Mouse (Mus musculus) olfactory bulb, adult 2 months (tissue): ENCODE results near the gene Dnajc11. TPM values are rescaled to one million over a fixed set of nuclear protein-coding genes. Genes with fewer than 3 reads are reported as not detected.

ENCODE experiments used
- H3K27ac ChIP-seq: fragments of 200-500 bp; 2 replicates; pipeline ENCODE4 v1.5.1; 2012; ENCODE audit warnings: low read depth, low read length; ENCODE audit not compliant: insufficient read depth
- H3K4me1 ChIP-seq: fragments of 200-500 bp; 2 replicates; pipeline ENCODE4 v1.6.1; 2012; ENCODE audit warnings: low read length; ENCODE audit not compliant: control insufficient read depth, insufficient read depth
- H3K4me3 ChIP-seq: fragments of 200-500 bp; 2 replicates; pipeline ENCODE4 v1.5.1; 2012; ENCODE audit warnings: mild to moderate bottlenecking, low read depth, low read length, moderate library complexity; ENCODE audit not compliant: insufficient read depth
- CTCF ChIP-seq: fragments of 200-500 bp; IDR thresholded peaks from 2 replicates; pipeline ENCODE4 v1.5.1; 2012; ENCODE audit warnings: low read depth, mild to moderate bottlenecking, low read length, moderate library complexity; ENCODE audit not compliant: insufficient read depth
- POLR2A ChIP-seq: fragments of 200-500 bp; IDR thresholded peaks from 2 replicates; pipeline ENCODE4 v1.6.1; 2012; ENCODE audit warnings: mild to moderate bottlenecking, low read depth, low read length, moderate library complexity; ENCODE audit not compliant: insufficient read depth
- WGBS: fragments of 180-500 bp; shearing (Covaris S2); methylation state at CpG from one replicate; pipeline ENCODE4 v1.1.7; 2018; 5-methylcytosine and 5-hydroxymethylcytosine counted together
- polyA plus RNA-seq: library from polyadenylated mRNA; stranded (reverse); fragments of >200 nt; gene quantifications from 2 replicates; pipeline ENCODE4 v1.2.4, GENCODE M21; 2012; ENCODE audit warnings: low replicate concordance; ENCODE audit not compliant: missing spikeins, insufficient read depth, insufficient read length

The Dnajc11 gene
- polyA plus RNA-seq, 1 experiment, result not detected

DNA sequence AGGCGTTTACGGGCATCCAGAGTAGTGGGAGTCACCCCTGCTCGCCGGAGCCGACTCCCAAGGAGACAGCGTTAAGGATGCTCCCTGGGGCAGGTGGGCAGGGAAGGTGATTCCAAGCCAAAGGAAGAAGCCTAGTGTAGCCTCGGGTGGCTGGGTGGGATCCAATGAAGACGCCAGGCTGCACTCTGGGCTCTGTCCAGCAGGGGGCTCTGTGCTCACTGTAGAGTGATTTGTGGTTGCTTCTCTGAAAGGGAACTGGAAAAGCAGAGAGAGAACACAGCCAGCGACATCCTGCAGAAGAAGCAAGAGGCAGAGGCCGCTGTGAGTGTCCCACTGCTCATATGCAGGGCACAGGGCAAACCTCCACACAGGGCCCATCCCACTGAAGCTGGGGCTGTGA lies 44.3 kb downstream of the Dnajc11 start:
- Histone ChIP-seq H3K27ac (no peak overlapping the region), H3K4me3 (no peak overlapping the region), H3K4me1 (peaks cover 12% of the 10 kb centered on the region)
- TF ChIP-seq CTCF (peak; percentile 77), POLR2A (no peak)
- WGBS, result 34% methylated on average over 10 of the region's 10 CpGs

DNA sequence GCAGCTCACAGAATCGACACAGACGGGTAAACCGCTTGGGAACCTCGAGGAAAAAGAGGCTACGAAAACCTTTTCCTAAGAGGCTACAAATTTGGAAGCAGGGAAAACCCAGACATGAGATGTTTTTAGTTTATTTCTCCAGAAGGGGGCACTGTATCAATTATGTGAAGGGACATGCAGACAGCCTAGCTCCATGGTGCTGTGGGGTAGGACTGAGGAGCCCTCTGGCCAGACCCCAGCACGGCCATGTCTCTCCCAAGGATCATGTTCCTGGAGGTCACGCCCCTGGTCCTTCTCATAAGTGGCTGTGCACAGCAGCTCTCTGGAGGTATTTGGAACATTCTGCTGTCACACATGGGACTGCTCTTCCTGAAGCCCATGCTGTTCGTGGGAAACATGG lies 47.2 kb downstream of the Dnajc11 start:
- Histone ChIP-seq H3K4me3 (no peak overlapping the region), H3K27ac (no peak overlapping the region), H3K4me1 (peaks cover 10% of the 10 kb centered on the region)
- 63% methylated on average over 8 of the region's 8 CpGs for WGBS
- 0 out of 2 replicates have a peak, but pooled peaks have one; percentile 18 for TF ChIP-seq CTCF
- no peak for TF ChIP-seq POLR2A

- peak; percentile 93 for TF ChIP-seq CTCF
- TF ChIP-seq POLR2A, result no peak
- Histone ChIP-seq H3K4me3 (no peak overlapping the region), H3K4me1 (peaks cover 16% of the 10 kb centered on the region), H3K27ac (no peak overlapping the region)
- 6% methylated on average over 5 of the region's 5 CpGs for WGBS
These were observed 47.9 kb downstream of the Dnajc11 start for GRCm38 (mm10) chr4:151981363-151981762.

DNA sequence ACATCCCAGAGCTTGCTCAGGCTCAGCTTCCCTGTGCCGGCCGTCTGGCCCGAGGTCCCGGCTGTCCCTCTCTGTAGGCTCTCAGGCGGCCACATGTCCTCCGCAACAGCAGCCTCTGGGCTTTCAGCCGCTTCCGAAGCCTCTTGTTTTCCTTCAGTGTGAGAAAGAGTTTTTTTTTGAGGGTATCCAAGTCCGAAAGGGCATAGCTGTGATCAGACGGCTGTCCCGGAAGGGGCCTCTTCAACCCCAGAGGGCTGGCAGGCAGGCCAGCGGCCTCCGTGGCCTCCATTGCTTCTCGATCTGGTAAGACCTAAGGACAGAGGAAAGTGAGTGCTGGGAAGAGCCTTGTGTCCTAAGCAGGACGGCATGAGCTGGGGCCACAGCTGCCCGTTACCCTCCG lies 49.6 kb downstream of the Dnajc11 start:
- H3K27ac ChIP-seq, result no peak overlapping the region
- 72% methylated on average over 17 of the region's 17 CpGs for WGBS
- TF ChIP-seq POLR2A (no peak), CTCF (no peak)

GRCm38 (mm10) chr4:151983560-151983959 lies 50.1 kb downstream of the Dnajc11 start:
- H3K4me1 ChIP-seq, result peaks cover 25% of the 10 kb centered on the region
- no peak overlapping the region for H3K27ac ChIP-seq
- no peak overlapping the region for H3K4me3 ChIP-seq
- WGBS, result 47% methylated on average over 9 of the region's 9 CpGs
- no peak for TF ChIP-seq CTCF
- TF ChIP-seq POLR2A, result no peak

More for the DNA sequence above, 49.6 kb downstream of the Dnajc11 start:
- Histone ChIP-seq H3K4me1 (peaks cover 24% of the 10 kb centered on the region), H3K4me3 (no peak overlapping the region)

GRCm38 (mm10) chr4:151985886-151986285 lies 52.4 kb downstream of the Dnajc11 start:
- 49% methylated on average over 10 of the region's 10 CpGs for WGBS
- no peak overlapping the region for H3K27ac ChIP-seq
- H3K4me1 ChIP-seq, result peaks cover 25% of the 10 kb centered on the region
- H3K4me3 ChIP-seq, result no peak overlapping the region
- TF ChIP-seq POLR2A (no peak), CTCF (no peak)

DNA sequence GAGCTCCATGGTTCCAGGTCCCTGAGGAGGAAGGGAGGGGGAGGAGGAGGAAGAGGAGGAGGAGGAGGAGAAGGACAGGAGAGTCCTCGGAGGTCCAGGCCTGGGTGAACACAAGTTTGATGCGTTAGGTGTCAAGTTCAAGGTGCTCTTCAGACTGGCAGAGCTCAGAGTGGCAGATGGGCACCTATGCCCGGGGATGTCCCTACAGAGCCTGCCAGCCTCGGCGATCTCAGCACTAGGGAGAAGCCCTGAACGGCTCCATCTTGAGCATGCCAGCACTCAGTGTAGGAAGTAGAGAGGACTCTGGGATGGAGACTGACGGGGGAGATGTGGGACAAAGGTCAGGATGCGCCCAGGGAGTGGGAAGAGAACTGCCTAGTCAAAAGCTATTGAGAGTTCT lies 53.2 kb downstream of the Dnajc11 start:
- TF ChIP-seq CTCF (no peak), POLR2A (no peak)
- no peak overlapping the region for H3K27ac ChIP-seq
- no peak overlapping the region for H3K4me3 ChIP-seq

GRCm38 (mm10) chr4:151988014-151988341 lies 54.5 kb downstream of the Dnajc11 start:
- peak overlapping the region; percentile 74; the same call in 1 of the 2 replicates for H3K27ac ChIP-seq

More for the DNA sequence above, 53.2 kb downstream of the Dnajc11 start:
- H3K4me1 ChIP-seq, result peaks cover 23% of the 10 kb centered on the region
- WGBS, result 72% methylated on average over 8 of the region's 8 CpGs

GRCm38 (mm10) chr4:151988342-151989109 lies 55.0 kb downstream of the Dnajc11 start, which contains the start of gene Thap3:
Thap3 (minus strand) TSS chr4:151988997.
- Histone ChIP-seq H3K4me3 (peak within 1 kb of the TSS; percentile 85), H3K4me1 (peaks cover 22% of the 10 kb centered on the region), H3K27ac (peak within 1 kb of the TSS; percentile 74)
- under 1% methylated on average over 54 of the region's 54 CpGs for WGBS
- TF ChIP-seq CTCF (no peak), POLR2A (peak; percentile 28; the same call in 1 of the 2 replicates)

More at GRCm38 (mm10) chr4:151988014-151988341, 54.5 kb downstream of the Dnajc11 start:
- no peak for TF ChIP-seq POLR2A
- TF ChIP-seq CTCF, result no peak
- 8% methylated on average over 10 of the region's 10 CpGs for WGBS
- Histone ChIP-seq H3K4me3 (peak overlapping the region; percentile 85), H3K4me1 (peaks cover 22% of the 10 kb centered on the region)

- H3K27ac ChIP-seq, result no peak overlapping the region
- WGBS, result 35% methylated on average over 6 of the region's 6 CpGs
- TF ChIP-seq CTCF (no peak), POLR2A (no peak)
- peaks cover 22% of the 10 kb centered on the region for H3K4me1 ChIP-seq
- H3K4me3 ChIP-seq, result 0 out of 2 replicates have a peak overlapping the region, but pooled peaks have one; percentile 85
These were observed 55.6 kb downstream of the Dnajc11 start for GRCm38 (mm10) chr4:151989110-151989488.
